Mouse (Mus musculus): ENCODE measurements around the gene Olfr963. TPM values are rescaled to one million over a fixed set of nuclear protein-coding genes. Genes with fewer than 3 reads are reported as not detected.

Olfr963 gene
- polyA plus RNA-seq, 1 experiment, result not detected

DNA sequence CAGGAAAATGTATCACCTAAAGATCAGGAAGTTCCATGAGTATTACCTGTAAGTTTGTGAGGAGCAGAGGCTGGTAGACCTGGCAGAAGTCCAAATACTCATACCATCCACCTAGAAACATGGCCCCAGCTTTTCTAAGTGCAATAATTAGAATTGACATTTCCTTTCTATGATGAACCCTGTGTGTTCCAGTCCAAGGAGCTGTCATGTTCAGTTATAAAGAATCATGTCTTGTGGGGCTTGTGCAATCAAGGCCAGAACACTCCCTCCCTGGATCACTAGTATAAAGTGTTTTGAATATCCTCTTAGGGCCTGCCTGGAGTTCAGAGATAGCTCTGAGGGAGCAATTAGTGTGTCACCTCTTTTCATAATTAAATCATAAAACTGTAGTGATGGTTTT, 40.0 kb downstream of the Olfr963 start, which contains the start of gene Olfr149:
Gene Olfr149 (minus strand): TSS at position 101 of the 400 bp plus-strand sequence.
- no peaks in the 10 kb centered on the region for H3K4me1 ChIP-seq (ENCODE audit: control insufficient read depth, insufficient read depth, insufficient read length)
- no peak for TF ChIP-seq POLR2A (IDR thresholded peaks at IDR 0.05; ENCODE audit: low read depth, low read length)
- TF ChIP-seq CTCF (IDR thresholded peaks at IDR 0.05; ENCODE audit: extremely low read depth, insufficient read depth, insufficient read length, insufficient replicate concordance), result no peak
- H3K36me3 ChIP-seq (ENCODE audit: control insufficient read depth, insufficient read depth, low read length), result no peaks in the 10 kb centered on the region
- DNase-seq (ENCODE audit: low read depth in 1 of 2, low spot score in 2 of 2), result no peak
- no peaks in the 10 kb centered on the region for H3K27me3 ChIP-seq (ENCODE audit: control insufficient read depth, insufficient read depth, low read length)
- no peak within 1 kb of the TSS for H3K4me3 ChIP-seq (ENCODE audit: extremely low read depth, insufficient read depth, insufficient read length)
- no peak within 1 kb of the TSS for H3K27ac ChIP-seq (ENCODE audit: insufficient read depth, low read length)

DNA sequence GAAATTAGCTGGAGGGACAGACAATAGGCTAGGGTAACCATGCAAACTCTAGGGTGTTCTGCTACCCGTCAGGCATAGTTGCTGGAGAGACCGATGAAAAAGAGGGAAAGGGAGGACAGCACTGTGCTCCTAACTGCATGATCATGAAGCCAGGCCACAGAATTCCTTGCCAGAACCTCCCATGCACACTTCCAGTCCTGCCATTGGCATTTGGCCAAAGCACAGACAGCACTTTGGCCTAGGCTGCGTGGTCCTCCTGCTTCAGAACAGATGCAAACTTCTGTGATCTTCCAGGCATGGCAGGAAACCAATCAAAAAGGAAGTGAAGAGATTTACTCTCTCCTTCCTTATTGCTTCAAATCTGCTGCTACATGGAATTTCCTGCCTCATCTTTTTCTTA, 42.0 kb downstream of the Olfr963 start:
- no peak for DNase-seq (ENCODE audit: low read depth in 1 of 2, low spot score in 2 of 2)
- Histone ChIP-seq H3K27me3 (ENCODE audit: control insufficient read depth, insufficient read depth, low read length) (no peaks in the 10 kb centered on the region), H3K4me1 (ENCODE audit: control insufficient read depth, insufficient read depth, insufficient read length) (no peaks in the 10 kb centered on the region), H3K27ac (ENCODE audit: insufficient read depth, low read length) (no peak overlapping the region), H3K4me3 (ENCODE audit: extremely low read depth, insufficient read depth, insufficient read length) (no peak overlapping the region), H3K36me3 (ENCODE audit: control insufficient read depth, insufficient read depth, low read length) (no peaks in the 10 kb centered on the region)
- 57% methylated on average over 3 of the region's 3 CpGs for WGBS
- no peak for TF ChIP-seq POLR2A (IDR thresholded peaks at IDR 0.05; ENCODE audit: low read depth, low read length)
- TF ChIP-seq CTCF (IDR thresholded peaks at IDR 0.05; ENCODE audit: extremely low read depth, insufficient read depth, insufficient read length, insufficient replicate concordance), result no peak

DNA sequence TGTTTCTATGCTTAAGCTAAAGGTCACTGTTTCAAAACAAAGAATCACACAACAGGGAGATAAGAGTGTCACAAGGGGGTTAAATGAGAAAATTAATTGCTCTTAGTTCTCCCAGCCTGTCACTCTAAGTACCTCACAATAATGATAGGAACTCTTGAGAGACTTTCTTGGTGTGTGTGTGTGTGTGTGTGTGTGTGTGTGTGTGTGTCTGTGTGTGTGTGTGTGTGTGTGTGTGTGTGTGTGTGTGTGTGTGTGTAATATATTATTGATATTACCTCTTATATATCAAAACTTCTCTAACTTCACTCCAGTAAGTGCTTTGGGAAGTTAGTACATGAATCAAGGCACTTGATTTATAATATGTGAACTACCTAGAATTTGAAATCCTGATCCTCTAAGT, 44.0 kb downstream of the Olfr963 start, which contains the start of gene Olfr965:
Gene Olfr965 (plus strand): TSS at position 301 of the 400 bp plus-strand sequence.
- no peaks in the 10 kb centered on the region for H3K36me3 ChIP-seq (ENCODE audit: control insufficient read depth, insufficient read depth, low read length)
- DNase-seq (ENCODE audit: low read depth in 1 of 2, low spot score in 2 of 2), result no peak
- no peaks in the 10 kb centered on the region for H3K27me3 ChIP-seq (ENCODE audit: control insufficient read depth, insufficient read depth, low read length)
- H3K4me3 ChIP-seq (ENCODE audit: extremely low read depth, insufficient read depth, insufficient read length), result no peak within 1 kb of the TSS
- no peaks in the 10 kb centered on the region for H3K4me1 ChIP-seq (ENCODE audit: control insufficient read depth, insufficient read depth, insufficient read length)
- TF ChIP-seq POLR2A (IDR thresholded peaks at IDR 0.05; ENCODE audit: low read depth, low read length) (no peak), CTCF (IDR thresholded peaks at IDR 0.05; ENCODE audit: extremely low read depth, insufficient read depth, insufficient read length, insufficient replicate concordance) (no peak)
- H3K27ac ChIP-seq (ENCODE audit: insufficient read depth, low read length), result no peak within 1 kb of the TSS

Other genes with a start within 250 kb of the Olfr963 start
- gene Olfr952, start 240.1 kb upstream of the Olfr963 start, polyA plus RNA-seq (2012; rRNA removed), result not detected in 2 replicates
- not detected in 2 replicates for gene Olfr954, start 210.5 kb upstream of the Olfr963 start, polyA plus RNA-seq (2012; rRNA removed)
- gene Olfr955, start 195.3 kb upstream of the Olfr963 start, polyA plus RNA-seq (2012; rRNA removed), result not detected in 2 replicates
- gene Olfr44, start 173.2 kb upstream of the Olfr963 start, polyA plus RNA-seq (2012; rRNA removed), result not detected in 2 replicates
- not detected in 2 replicates for gene Olfr957, start 151.4 kb upstream of the Olfr963 start, polyA plus RNA-seq (2012; rRNA removed)
- gene Olfr958, start 113.2 kb upstream of the Olfr963 start, polyA plus RNA-seq (2012; rRNA removed), result not detected in 2 replicates
- not detected in 2 replicates for gene Olfr959, start 91.6 kb upstream of the Olfr963 start, polyA plus RNA-seq (2012; rRNA removed)
- not detected in 2 replicates for gene AW551984, start 62.8 kb upstream of the Olfr963 start, polyA plus RNA-seq (2012; rRNA removed)
- gene Olfr148, start 56.5 kb upstream of the Olfr963 start, polyA plus RNA-seq (2012; rRNA removed), result not detected in 2 replicates
- not detected in 2 replicates for gene Olfr960, start 45.8 kb upstream of the Olfr963 start, polyA plus RNA-seq (2012; rRNA removed)
- gene Olfr961, start 22.1 kb upstream of the Olfr963 start, polyA plus RNA-seq (2012; rRNA removed), result not detected in 2 replicates
- not detected in 2 replicates for gene Olfr149, start 39.9 kb downstream of the Olfr963 start, polyA plus RNA-seq (2012; rRNA removed)
- not detected in 2 replicates for gene Olfr965, start 44.1 kb downstream of the Olfr963 start, polyA plus RNA-seq (2012; rRNA removed)
- gene Olfr150, start 63.8 kb downstream of the Olfr963 start, polyA plus RNA-seq (2012; rRNA removed), result not detected in 2 replicates
- gene Olfr967, start 79.0 kb downstream of the Olfr963 start, polyA plus RNA-seq (2012; rRNA removed), result not detected in 2 replicates
- not detected in 2 replicates for gene Olfr968, start 116.0 kb downstream of the Olfr963 start, polyA plus RNA-seq (2012; rRNA removed)
- not detected in 2 replicates for gene Olfr969, start 123.7 kb downstream of the Olfr963 start, polyA plus RNA-seq (2012; rRNA removed)
- not detected in 2 replicates for gene Olfr970, start 141.7 kb downstream of the Olfr963 start, polyA plus RNA-seq (2012; rRNA removed)
- not detected in 2 replicates for gene Olfr971, start 169.7 kb downstream of the Olfr963 start, polyA plus RNA-seq (2012; rRNA removed)
- gene Olfr972, start 199.2 kb downstream of the Olfr963 start, polyA plus RNA-seq (2012; rRNA removed), result not detected in 2 replicates
- not detected in 2 replicates for gene Olfr229, start 240.1 kb downstream of the Olfr963 start, polyA plus RNA-seq (2012; rRNA removed)

Data from spleen, adult 2 months (tissue).